Mouse (Mus musculus) kidney, adult 2 months (tissue): ENCODE data around the gene Gm4952.

ENCODE experiments used
- CTCF ChIP-seq: fragments of 200-500 bp; conservative IDR thresholded peaks from 2 replicates; pipeline ENCODE4 v1.5.1; 2011; ENCODE audit warnings: low read depth, mild to moderate bottlenecking, control low read depth, low read length, moderate library complexity, mixed read lengths; ENCODE audit not compliant: insufficient read depth, insufficient read length
- POLR2A ChIP-seq: fragments of 200-500 bp; IDR thresholded peaks from one replicate; pipeline ENCODE4 v1.6.1; 2011; ENCODE audit warnings: low read depth, low read length, control low read depth

DNA sequence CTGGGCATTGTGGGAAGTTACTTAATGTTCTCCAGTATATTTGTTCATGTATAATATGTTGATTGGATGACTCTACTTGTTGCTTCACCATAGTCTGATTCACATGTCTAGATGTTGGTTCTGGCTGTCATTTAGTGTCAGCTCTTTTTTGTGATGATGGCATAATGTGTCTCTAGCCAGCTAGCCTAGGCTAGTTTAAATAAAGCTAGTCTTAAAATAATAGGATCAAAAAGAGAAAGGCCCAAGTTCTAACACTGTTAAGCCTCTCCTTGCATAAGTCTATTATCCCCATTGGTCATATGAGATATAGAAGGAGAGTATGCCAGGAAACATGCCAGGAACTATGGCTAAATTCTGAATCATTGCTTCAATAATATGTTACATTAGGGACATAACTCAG lies 49.7 kb downstream of the Gm4952 start:
- TF ChIP-seq CTCF (no peak), POLR2A (no peak)
